In genomic region chr10:114759240-114759639, GRCm38 (mm10) we compare ENCODE assay signal across 22 mouse cellular contexts. TPM values are rescaled to one million over a fixed set of nuclear protein-coding genes. Genes with fewer than 3 reads are reported as not detected.
DNase-seq lines count a peak whose midpoint lies in the region; ATAC-seq and TF ChIP-seq lines count a peak whose summit lies in the region.
"Had no signal": no experiment of that assay in that cellular context is flagged by ENCODE, and none has a peak within 500 bp of the region (broad histone marks: within the 10 kb centered on the region; RNA-seq: fewer than 3 reads in every experiment).

No protein-coding gene starts in this region.

- no peak overlapping the region for H3ac ChIP-seq in myocyte (ENCODE audit: control insufficient read depth, insufficient read length)

- no peak for TF ChIP-seq POLR2A in myocyte (IDR thresholded peaks at IDR 0.05; ENCODE audit: insufficient read length, low read depth)

- no peaks in the 10 kb centered on the region for H3K27me3 ChIP-seq in forebrain, embryonic 13.5 days
- H3K27me3 ChIP-seq in forebrain, embryonic 11.5 days (ENCODE audit: control insufficient read depth, insufficient read depth, low read length): no peaks in the 10 kb centered on the region
- no peaks in the 10 kb centered on the region for H3K27me3 ChIP-seq in lung, embryonic 16.5 days (ENCODE audit: control insufficient read depth, insufficient read depth, low read depth, low read length)
- no peaks in the 10 kb centered on the region for H3K27me3 ChIP-seq in lung, postnatal 0 days (replicated peaks; ENCODE audit: insufficient read depth, low read length)
- H3K27me3 ChIP-seq in myocyte (ENCODE audit: control insufficient read depth, insufficient read depth, insufficient read length): no peaks in the 10 kb centered on the region
- H3K27me3 ChIP-seq: heart, embryonic 13.5 days; hindbrain, embryonic 12.5 days; hindbrain, embryonic 15.5 days had no signal

- H3K4me2 ChIP-seq in forebrain, embryonic 13.5 days: no peak overlapping the region
- H3K4me2 ChIP-seq in forebrain, embryonic 11.5 days (ENCODE audit: low read depth, low read length, severe bottlenecking): no peak overlapping the region
- no peak overlapping the region for H3K4me2 ChIP-seq in lung, embryonic 16.5 days (ENCODE audit: low read depth, low read length)
- no peak overlapping the region for H3K4me2 ChIP-seq in lung, postnatal 0 days (replicated peaks; ENCODE audit: low read depth, low read length)
- H3K4me2 ChIP-seq in myocyte (ENCODE audit: low read depth): peak overlapping the region; percentile 65
- H3K4me2 ChIP-seq: heart, embryonic 13.5 days; hindbrain, embryonic 12.5 days; hindbrain, embryonic 15.5 days had no signal

- TF ChIP-seq EP300 in lung, postnatal 0 days (IDR thresholded peaks at IDR 0.05): no peak

- H3K4me3 ChIP-seq in forebrain, embryonic 13.5 days: no peak overlapping the region
- no peak overlapping the region for H3K4me3 ChIP-seq in forebrain, embryonic 11.5 days (ENCODE audit: low read depth, low read length)
- no peak overlapping the region for H3K4me3 ChIP-seq in lung, embryonic 16.5 days (ENCODE audit: low read length)
- no peak overlapping the region for H3K4me3 ChIP-seq in lung, postnatal 0 days (ENCODE audit: low read depth, low read length)
- no peak overlapping the region for H3K4me3 ChIP-seq in myocyte
- H3K4me3 ChIP-seq: heart, adult 2 months; heart, embryonic 10.5 days; heart, embryonic 13.5 days; hindbrain, embryonic 12.5 days; hindbrain, embryonic 15.5 days had no signal

- no peaks in the 10 kb centered on the region for H3K4me1 ChIP-seq in forebrain, embryonic 13.5 days
- no peaks in the 10 kb centered on the region for H3K4me1 ChIP-seq in forebrain, embryonic 11.5 days (replicated peaks; ENCODE audit: control insufficient read depth, insufficient read depth, low read length)
- H3K4me1 ChIP-seq in lung, embryonic 16.5 days (replicated peaks; ENCODE audit: control insufficient read depth, insufficient read depth, low read length): no peaks in the 10 kb centered on the region
- H3K4me1 ChIP-seq in lung, postnatal 0 days (ENCODE audit: insufficient read depth, low read depth, low read length): no peaks in the 10 kb centered on the region
- H3K4me1 ChIP-seq: heart, embryonic 10.5 days; heart, embryonic 13.5 days; hindbrain, embryonic 12.5 days; hindbrain, embryonic 15.5 days had no signal

- no peaks in the 10 kb centered on the region for H3K79me2 ChIP-seq in myocyte (ENCODE audit: control insufficient read depth, insufficient read depth)

- H3K36me3 ChIP-seq in forebrain, embryonic 13.5 days (ENCODE audit: poor library complexity, severe bottlenecking): no peaks in the 10 kb centered on the region
- no peaks in the 10 kb centered on the region for H3K36me3 ChIP-seq in forebrain, embryonic 11.5 days (ENCODE audit: control insufficient read depth, insufficient read depth, low read length)
- no peaks in the 10 kb centered on the region for H3K36me3 ChIP-seq in lung, embryonic 16.5 days (ENCODE audit: control insufficient read depth, insufficient read depth, low read length)
- no peaks in the 10 kb centered on the region for H3K36me3 ChIP-seq in lung, postnatal 0 days (ENCODE audit: insufficient read depth, low read length)
- H3K36me3 ChIP-seq in myocyte (ENCODE audit: control insufficient read depth, insufficient read depth): no peaks in the 10 kb centered on the region
- H3K36me3 ChIP-seq: heart, embryonic 10.5 days; heart, embryonic 13.5 days; hindbrain, embryonic 12.5 days; hindbrain, embryonic 15.5 days had no signal

- no peaks in the 10 kb centered on the region for H3K9me3 ChIP-seq in forebrain, embryonic 13.5 days (replicated peaks)
- H3K9me3 ChIP-seq in forebrain, embryonic 11.5 days (ENCODE audit: control insufficient read depth, low read length): no peaks in the 10 kb centered on the region
- no peaks in the 10 kb centered on the region for H3K9me3 ChIP-seq in lung, embryonic 16.5 days (ENCODE audit: control insufficient read depth, low read length)
- H3K9me3 ChIP-seq in lung, postnatal 0 days (ENCODE audit: low read length): no peaks in the 10 kb centered on the region
- H3K9me3 ChIP-seq: heart, embryonic 10.5 days; heart, embryonic 13.5 days; hindbrain, embryonic 12.5 days; hindbrain, embryonic 15.5 days had no signal

- intact Hi-C loops in heart, postnatal 10 days (cut with DNase I): no loop called here
- intact Hi-C loops in left cerebral cortex, postnatal 36 days (cut with DNase I): no loop called here

- 58% methylated on average over 3 of the region's 3 CpGs for WGBS in forebrain, embryonic 13.5 days
- 57% methylated on average over 3 of the region's 3 CpGs for WGBS in forebrain, embryonic 11.5 days
- 32% methylated on average over 3 of the region's 3 CpGs for WGBS in lung, embryonic 16.5 days
- 40% methylated on average over 3 of the region's 3 CpGs for WGBS in lung, postnatal 0 days

- no peak for DNase-seq in forebrain, embryonic 11.5 days (ENCODE audit: low spot score)
- peak; percentile 65 for DNase-seq in heart, adult 11 months
- no peak for DNase-seq in heart, postnatal 10 days
- no peak for DNase-seq in lung, postnatal 0 days (ENCODE audit: low spot score)
- DNase-seq in left cerebral cortex, postnatal 36 days (ENCODE audit: low spot score in 2 of 2): no peak
- DNase-seq: adrenal gland, adult 8-10 months; adrenal gland, postnatal 25 days; cerebellum, adult 11-12 months; cerebellum, adult 8-10 months; cerebellum, postnatal 36 days; gastrocnemius, postnatal 25 days; heart, adult 2 months had no signal

- H3K27ac ChIP-seq in forebrain, embryonic 13.5 days: peak overlapping the region; percentile 10; the same call in 1 of the 2 replicates
- H3K27ac ChIP-seq in forebrain, embryonic 11.5 days (ENCODE audit: low read depth, low read length): no peak overlapping the region
- 0 out of 2 replicates have a peak overlapping the region, but pooled peaks have one; percentile 52 for H3K27ac ChIP-seq in lung, embryonic 16.5 days (ENCODE audit: low read length)
- H3K27ac ChIP-seq in lung, postnatal 0 days (ENCODE audit: low read length): no peak overlapping the region
- H3K27ac ChIP-seq: heart, adult 2 months; heart, embryonic 10.5 days; heart, embryonic 13.5 days; hindbrain, embryonic 12.5 days; hindbrain, embryonic 15.5 days had no signal

- no peak for TF ChIP-seq CTCF in lung, postnatal 0 days (IDR thresholded peaks at IDR 0.05)

- no peak overlapping the region for H3K9ac ChIP-seq in forebrain, embryonic 13.5 days
- no peak overlapping the region for H3K9ac ChIP-seq in forebrain, embryonic 11.5 days (ENCODE audit: low read length)
- no peak overlapping the region for H3K9ac ChIP-seq in lung, embryonic 16.5 days (ENCODE audit: low read length)
- H3K9ac ChIP-seq in lung, postnatal 0 days (replicated peaks; ENCODE audit: low read depth): no peak overlapping the region
- H3K9ac ChIP-seq: heart, embryonic 13.5 days; hindbrain, embryonic 12.5 days; hindbrain, embryonic 15.5 days had no signal

- ATAC-seq in forebrain, embryonic 13.5 days: peak; percentile 55; the same call in 1 of the 2 replicates
- ATAC-seq in forebrain, embryonic 11.5 days (replicated peaks; ENCODE audit: low FRiP score): no peak
- peak; percentile 76 for ATAC-seq in lung, embryonic 16.5 days (ENCODE audit: low read depth)
- ATAC-seq in lung, postnatal 0 days: no peak
- ATAC-seq: activated CD4-positive, CD25-positive, alpha-beta regulatory T cell, adult 4 months had no signal

TF ChIP-seq in myocyte, 11 proteins besides CTCF, POLR2A, EP300 and RAD21:
- TF ChIP-seq REST (IDR thresholded peaks at IDR 0.05; ENCODE audit: insufficient read depth, insufficient read length) (no peak), MYOG (IDR thresholded peaks at IDR 0.05; ENCODE audit: control insufficient read depth in 1 of 3, insufficient read depth in 1 of 3, insufficient read length in 2 of 3, low read depth in 2 of 3) (no peak), SRF (IDR thresholded peaks at IDR 0.05; ENCODE audit: control insufficient read depth, insufficient read length, low read depth) (no peak), E2F4 (IDR thresholded peaks at IDR 0.05; ENCODE audit: insufficient read depth) (no peak), TCF3 (IDR thresholded peaks at IDR 0.05; ENCODE audit: insufficient read length, low read depth) (no peak), CEBPB (IDR thresholded peaks at IDR 0.05; ENCODE audit: insufficient read depth, poor library complexity, severe bottlenecking) (no peak), TCF12 (IDR thresholded peaks at IDR 0.05; ENCODE audit: insufficient read depth, poor library complexity, severe bottlenecking) (no peak), POLR2AphosphoS2 (IDR thresholded peaks at IDR 0.05; ENCODE audit: insufficient read length, low read depth) (no peak)

RNA-seq across cellular contexts. Expression of gene Trhde, which starts 42.9 kb away (rescaled TPM):
- 1.1 and 1.4 TPM in 2 replicates for polyA plus RNA-seq in forebrain, embryonic 13.5 days (2015; fragmentation: Nextera tagmentation; extraction: Ambion mirVana)
- 0.37 and 0.53 TPM in 2 replicates for polyA plus RNA-seq in forebrain, embryonic 11.5 days (2014; fragmentation: Nextera tagmentation; extraction: Ambion mirVana)
- under 1 TPM; 0.22 to 0.42 TPM for total RNA-seq in heart, postnatal 10 days (2021)
- polyA plus RNA-seq in lung, embryonic 16.5 days (2015; fragmentation: Nextera tagmentation; extraction: Ambion mirVana): 0.11 and 0.23 TPM in 2 replicates
- polyA plus RNA-seq in lung, postnatal 0 days (2015; fragmentation: Nextera tagmentation; extraction: Ambion mirVana): 0.05 TPM in 1 of 2 replicates, not detected in the other
- polyA plus RNA-seq in myocyte (2012; fragmentation: generic; extraction: Trizol): 0.22 TPM
- total RNA-seq in left cerebral cortex, postnatal 36 days (2021): 10 to 100 TPM; 31.5 to 37.7 TPM
- total RNA-seq: ES-E14; hematopoietic stem cell, adult 5-6 weeks had no signal
- polyA plus RNA-seq: activated CD4-positive, CD25-positive, alpha-beta regulatory T cell, adult 4 months; heart, embryonic 10.5 days; heart, embryonic 13.5 days had no signal

Comparison
In these comparisons a context has a peak if more than half of its experiments do, and no peak if none do; other contexts are left out.
1. ATAC-seq: peak in forebrain, embryonic 13.5 days (single experiment) and lung, embryonic 16.5 days (single experiment); none in forebrain, embryonic 11.5 days (single experiment) and lung, postnatal 0 days (single experiment).
2. H3K27ac ChIP-seq: peak in forebrain, embryonic 13.5 days (single experiment) and lung, embryonic 16.5 days (single experiment); none in forebrain, embryonic 11.5 days (single experiment) and lung, postnatal 0 days (single experiment).